ENCODE assay signal across 25 mouse cellular contexts in genomic region chr4:117816776-117817175, GRCm38 (mm10). TPM values are rescaled to one million over a fixed set of nuclear protein-coding genes. Genes with fewer than 3 reads are reported as not detected.
A peak's percentile ranks its signal among the peaks of the same experiment; 100 is the strongest.
DNase-seq lines count a peak whose midpoint lies in the region; ATAC-seq and TF ChIP-seq lines count a peak whose summit lies in the region.
"Had no signal": no experiment of that assay in that cellular context is flagged by ENCODE, and none has a peak within 500 bp of the region (broad histone marks: within the 10 kb centered on the region; RNA-seq: fewer than 3 reads in every experiment).

No protein-coding gene starts in this region.

- H3K27ac ChIP-seq in kidney, embryonic 14.5 days (ENCODE audit: low read depth, low read length), result no peak overlapping the region
- H3K27ac ChIP-seq in kidney, postnatal 0 days, result no peak overlapping the region

- H3K4me3 ChIP-seq in kidney, embryonic 14.5 days (ENCODE audit: low read length), result no peak overlapping the region
- H3K4me3 ChIP-seq in kidney, postnatal 0 days (replicated peaks; ENCODE audit: low read depth, low read length), result no peak overlapping the region

- no peak overlapping the region for H3K4me2 ChIP-seq in kidney, embryonic 14.5 days (replicated peaks; ENCODE audit: low read depth, low read length)
- H3K4me2 ChIP-seq in kidney, postnatal 0 days (ENCODE audit: low read length), result no peak overlapping the region

- H3K36me3 ChIP-seq in kidney, embryonic 14.5 days (ENCODE audit: control insufficient read depth, insufficient read depth, low read length), result no peaks in the 10 kb centered on the region
- H3K36me3 ChIP-seq in kidney, postnatal 0 days (ENCODE audit: insufficient read depth, low read length), result no peaks in the 10 kb centered on the region
- H3K36me3 ChIP-seq: G1E had no signal

- peak; percentile 36 for DNase-seq in adrenal gland, adult 2 months
- DNase-seq in adrenal gland, postnatal 14 days, result no peak
- no peak for DNase-seq in kidney, postnatal 36 days
- peak; percentile 54 for DNase-seq in kidney, postnatal 0 days (ENCODE audit: low spot score)
- no peak for DNase-seq in kidney, adult 8-10 months
- DNase-seq: adrenal gland, adult 8-10 months; adrenal gland, postnatal 10 days; adrenal gland, postnatal 25 days; adrenal gland, postnatal 36 days; B cell, adult 2 months; cerebellum, adult 11 months; cerebellum, adult 11-12 months; cerebellum, adult 18-20 months; cerebellum, adult 2 months; cerebellum, adult 8-10 months had no signal

- no peaks in the 10 kb centered on the region for H3K4me1 ChIP-seq in kidney, embryonic 14.5 days (ENCODE audit: control insufficient read depth, insufficient read depth, low read length)
- no peaks in the 10 kb centered on the region for H3K4me1 ChIP-seq in kidney, postnatal 0 days (replicated peaks; ENCODE audit: insufficient read depth, low read length)

- H3K9me3 ChIP-seq in kidney, embryonic 14.5 days (ENCODE audit: control insufficient read depth, low read length), result peaks cover 4% of the 10 kb centered on the region; the same call in 1 of the 2 replicates
- no peaks in the 10 kb centered on the region for H3K9me3 ChIP-seq in kidney, postnatal 0 days (replicated peaks; ENCODE audit: low read length)

- no peak for TF ChIP-seq CTCF in kidney, postnatal 0 days (IDR thresholded peaks at IDR 0.05; ENCODE audit: low read depth)

- H3K9ac ChIP-seq in kidney, embryonic 14.5 days (ENCODE audit: low read depth, low read length), result no peak overlapping the region
- H3K9ac ChIP-seq in kidney, postnatal 0 days (ENCODE audit: low read depth, low read length), result no peak overlapping the region

- ATAC-seq in kidney, embryonic 14.5 days (ENCODE audit: low FRiP score, low TSS enrichment), result peak; percentile 39; the same call in 1 of the 2 replicates
- ATAC-seq in kidney, postnatal 0 days (replicated peaks; ENCODE audit: low FRiP score, low read depth), result no peak
- ATAC-seq: activated CD4-positive, CD25-positive, alpha-beta regulatory T cell, adult 4 months; CD4-positive, CD25-positive, alpha-beta regulatory T cell, adult 4 months; Patski had no signal

- WGBS in kidney, embryonic 14.5 days, result 34% methylated on average over 5 of the region's 5 CpGs
- 38% methylated on average over 5 of the region's 5 CpGs for WGBS in kidney, postnatal 0 days

- no peaks in the 10 kb centered on the region for H3K27me3 ChIP-seq in kidney, embryonic 14.5 days (ENCODE audit: control insufficient read depth, insufficient read depth, low read length)
- H3K27me3 ChIP-seq in kidney, postnatal 0 days (ENCODE audit: insufficient read depth, low read length), result no peaks in the 10 kb centered on the region
- H3K27me3 ChIP-seq: Patski had no signal

RNA-seq across cellular contexts. Expression of gene Slc6a9, which starts 17.5 kb away (rescaled TPM):
- 10 to 100 TPM in 1 of 2 experiments, 1 to 10 TPM in 1; 9.0 to 14.5 TPM for total RNA-seq in adrenal gland, adult 2 months (2021)
- 29.7 and 39.7 TPM in 2 replicates for polyA plus RNA-seq in adrenal gland, adult 2 months (2012; rRNA removed)
- 9.4 and 10.3 TPM in 2 replicates for total RNA-seq in adrenal gland, postnatal 14 days (2021)
- 9.4 and 11.0 TPM in 2 replicates for polyA plus RNA-seq in kidney, embryonic 14.5 days (2014; fragmentation: Nextera tagmentation; extraction: Ambion mirVana)
- 8.6 and 9.0 TPM in 2 replicates for polyA plus RNA-seq in kidney, postnatal 0 days (2015; fragmentation: Nextera tagmentation; extraction: Ambion mirVana)

RNA-seq across cellular contexts. Expression of gene Klf17, which starts 51.3 kb away (rescaled TPM):
- total RNA-seq in adrenal gland, adult 2 months (2021), result not detected
- not detected in 2 replicates for polyA plus RNA-seq in adrenal gland, adult 2 months (2012; rRNA removed)
- total RNA-seq in adrenal gland, postnatal 14 days (2021), result not detected in 2 replicates
- polyA plus RNA-seq in kidney, embryonic 14.5 days (2014; fragmentation: Nextera tagmentation; extraction: Ambion mirVana), result not detected in 2 replicates
- not detected in 2 replicates for polyA plus RNA-seq in kidney, postnatal 0 days (2015; fragmentation: Nextera tagmentation; extraction: Ambion mirVana)
- total RNA-seq: adrenal gland, adult 18-20 months; adrenal gland, adult 8-10 months; adrenal gland, postnatal 10 days; adrenal gland, postnatal 25 days; adrenal gland, postnatal 36 days; adrenal gland, postnatal 4 days; CH12.LX; G1E; MEL had no signal
- polyA plus RNA-seq: activated CD4-positive, CD25-positive, alpha-beta regulatory T cell, adult 4 months; C2C12; CD4-positive, CD25-positive, alpha-beta regulatory T cell, adult 4 months; cerebellum, adult 2 months; G1E; Patski had no signal

RNA-seq across cellular contexts. Expression of gene Ccdc24, which starts 55.6 kb away (rescaled TPM):
- total RNA-seq in adrenal gland, adult 2 months (2021), result 1 to 10 TPM in 1 of 2 experiments, under 1 TPM in 1; 0.52 to 1.1 TPM
- polyA plus RNA-seq in adrenal gland, adult 2 months (2012; rRNA removed), result 2.4 and 2.5 TPM in 2 replicates
- 0.71 and 0.78 TPM in 2 replicates for total RNA-seq in adrenal gland, postnatal 14 days (2021)
- 1.8 and 2.0 TPM in 2 replicates for polyA plus RNA-seq in kidney, embryonic 14.5 days (2014; fragmentation: Nextera tagmentation; extraction: Ambion mirVana)
- 0.97 and 1.1 TPM in 2 replicates for polyA plus RNA-seq in kidney, postnatal 0 days (2015; fragmentation: Nextera tagmentation; extraction: Ambion mirVana)
- total RNA-seq: G1E had no signal
- polyA plus RNA-seq: activated CD4-positive, CD25-positive, alpha-beta regulatory T cell, adult 4 months; CD4-positive, CD25-positive, alpha-beta regulatory T cell, adult 4 months; G1E had no signal

Comparison
In these comparisons a context has a peak if more than half of its experiments do, and no peak if none do; other contexts are left out.
1. DNase-seq: peak in adrenal gland, adult 2 months (single experiment) and kidney, postnatal 0 days (single experiment); none in adrenal gland, postnatal 14 days (single experiment), kidney, postnatal 36 days (0 of 2) and kidney, adult 8-10 months (0 of 2).